Mouse (Mus musculus): ENCODE data around the gene Slc4a1ap. TPM values are rescaled to one million over a fixed set of nuclear protein-coding genes. Genes with fewer than 3 reads are reported as not detected.

Slc4a1ap gene
- total RNA-seq, 1 experiment: 30.2 TPM

DNA sequence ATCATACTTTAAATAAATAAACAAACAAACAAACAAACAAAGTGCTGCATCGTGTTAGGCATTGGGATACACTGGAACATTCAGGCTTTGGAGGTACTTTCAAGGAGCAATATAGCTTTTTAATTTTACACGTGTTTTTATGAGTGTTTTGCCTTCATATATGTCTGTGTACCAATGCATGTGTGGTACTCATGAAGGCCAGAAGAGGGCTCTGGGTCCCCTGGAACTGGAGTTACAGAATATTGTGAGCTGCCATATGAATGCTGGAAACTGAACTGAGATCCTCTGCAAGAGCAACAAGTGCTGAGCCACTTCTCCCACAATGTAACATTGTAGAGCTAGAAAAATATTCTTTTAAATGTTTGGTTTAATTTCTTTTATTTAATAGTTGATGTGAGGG is 8.4 kb downstream of the Slc4a1ap start:
- Histone ChIP-seq H3K4me1 (ENCODE audit: control insufficient read depth in 2 of 2, insufficient read depth in 2 of 2, low read length in 2 of 2, poor library complexity in 1 of 2) (no peaks in the 10 kb centered on the region), H3K27ac (ENCODE audit: insufficient read depth, low read depth, low read length, poor library complexity, severe bottlenecking) (no peak overlapping the region), H3K4me3 (ENCODE audit: insufficient read depth in 1 of 2, low read depth in 1 of 2, low read length in 2 of 2, poor library complexity in 1 of 2, severe bottlenecking in 1 of 2) (no peak overlapping the region), H3K9ac (ENCODE audit: insufficient read depth, low read depth, low read length, poor library complexity, severe bottlenecking) (no peak overlapping the region), H3K9me3 (ENCODE audit: control insufficient read depth, insufficient read depth, low read depth, low read length) (no peaks in the 10 kb centered on the region), H3K36me3 (ENCODE audit: control insufficient read depth, insufficient read depth, low read length, poor library complexity, severe bottlenecking) (peaks cover 20% of the 10 kb centered on the region)
- TF ChIP-seq HCFC1 (IDR thresholded peaks at IDR 0.05; ENCODE audit: borderline replicate concordance, insufficient read depth, low read length) (no peak), CHD2 (IDR thresholded peaks at IDR 0.05; ENCODE audit: low read depth, low read length) (no peak), ZNF384 (IDR thresholded peaks at IDR 0.05; ENCODE audit: low read depth, low read length) (no peak), ZC3H11A (IDR thresholded peaks at IDR 0.05; ENCODE audit: borderline replicate concordance, low read depth, low read length) (no peak), MAFK (IDR thresholded peaks at IDR 0.05; ENCODE audit: insufficient read depth, low read depth, low read length) (no peak)
- in situ Hi-C loops (cut with MboI; ENCODE audit: low sequenced_read_pairs in 2 of 2, unreplicated experiment in 2 of 2): no loop called here
- no peak for DNase-seq (ENCODE audit: low read depth, low spot score)

DNA sequence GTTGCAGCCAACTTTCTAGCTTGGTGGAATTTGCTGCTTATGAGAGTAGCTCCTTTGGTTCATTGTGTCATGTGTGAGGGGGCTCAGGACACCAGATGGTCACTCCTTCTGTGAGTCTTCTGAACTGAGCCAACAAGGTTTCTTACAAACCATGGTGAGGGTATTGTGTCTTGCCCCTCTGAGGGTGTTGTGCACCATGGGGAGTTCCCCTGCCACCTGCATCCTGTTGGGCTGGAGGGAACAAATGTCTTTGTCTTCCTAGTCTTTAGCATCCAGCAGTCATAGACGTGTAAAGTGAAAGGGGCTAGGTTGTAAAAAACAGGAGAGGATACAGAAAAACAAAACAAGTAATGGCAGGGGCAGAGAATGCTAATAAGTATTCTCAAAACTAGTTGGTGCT is 32.6 kb downstream of the Slc4a1ap start:
- peaks cover 3 to 22% of the 10 kb centered on the region in 2 experiments; a peak in 2 of 4 replicates for H3K4me1 ChIP-seq (ENCODE audit: control insufficient read depth in 2 of 2, insufficient read depth in 2 of 2, low read length in 2 of 2, poor library complexity in 1 of 2)
- H3K9ac ChIP-seq (ENCODE audit: insufficient read depth, low read depth, low read length, poor library complexity, severe bottlenecking): no peak overlapping the region
- in situ Hi-C loops (cut with MboI; ENCODE audit: low sequenced_read_pairs in 2 of 2, unreplicated experiment in 2 of 2): no loop called here
- H3K9me3 ChIP-seq (ENCODE audit: control insufficient read depth, insufficient read depth, low read depth, low read length): no peaks in the 10 kb centered on the region
- peaks cover 8% of the 10 kb centered on the region; the same call in 1 of the 2 replicates for H3K36me3 ChIP-seq (ENCODE audit: control insufficient read depth, insufficient read depth, low read length, poor library complexity, severe bottlenecking)
- TF ChIP-seq ZC3H11A (IDR thresholded peaks at IDR 0.05; ENCODE audit: borderline replicate concordance, low read depth, low read length): no peak
- TF ChIP-seq MAFK (IDR thresholded peaks at IDR 0.05; ENCODE audit: insufficient read depth, low read depth, low read length): no peak
- TF ChIP-seq HCFC1 (IDR thresholded peaks at IDR 0.05; ENCODE audit: borderline replicate concordance, insufficient read depth, low read length): no peak
- no peak for TF ChIP-seq ZNF384 (IDR thresholded peaks at IDR 0.05; ENCODE audit: low read depth, low read length)
- TF ChIP-seq CHD2 (IDR thresholded peaks at IDR 0.05; ENCODE audit: low read depth, low read length): no peak
- H3K27ac ChIP-seq (ENCODE audit: insufficient read depth, low read depth, low read length, poor library complexity, severe bottlenecking): no peak overlapping the region; the same call in 1 of the 2 replicates
- DNase-seq (ENCODE audit: low read depth, low spot score): no peak
- H3K4me3 ChIP-seq (ENCODE audit: insufficient read depth in 1 of 2, low read depth in 1 of 2, low read length in 2 of 2, poor library complexity in 1 of 2, severe bottlenecking in 1 of 2): no peak overlapping the region

DNA sequence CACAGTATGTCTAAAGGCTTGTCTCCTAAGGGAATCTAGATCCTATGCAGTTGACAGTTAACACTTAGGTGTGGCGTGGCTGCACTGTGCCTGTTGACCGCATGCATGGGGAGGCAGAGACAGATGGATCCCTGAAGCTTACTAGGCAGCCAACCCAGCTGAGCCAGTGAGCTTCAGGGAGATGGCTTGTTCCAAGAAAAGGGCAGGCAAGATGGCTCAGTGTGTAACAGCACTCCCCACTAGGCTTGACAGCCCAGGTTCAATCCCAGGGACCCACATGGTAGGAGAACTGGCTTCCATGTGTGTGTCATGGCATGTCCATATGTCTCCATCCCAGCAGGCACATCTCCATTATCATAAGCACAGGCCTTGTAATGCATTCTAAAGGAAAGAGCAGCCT is 33.6 kb downstream of the Slc4a1ap start:
- Histone ChIP-seq H3K9ac (ENCODE audit: insufficient read depth, low read depth, low read length, poor library complexity, severe bottlenecking) (no peak overlapping the region), H3K36me3 (ENCODE audit: control insufficient read depth, insufficient read depth, low read length, poor library complexity, severe bottlenecking) (peaks cover 8% of the 10 kb centered on the region; the same call in 1 of the 2 replicates), H3K4me3 (ENCODE audit: insufficient read depth in 1 of 2, low read depth in 1 of 2, low read length in 2 of 2, poor library complexity in 1 of 2, severe bottlenecking in 1 of 2) (no peak overlapping the region), H3K27ac (ENCODE audit: insufficient read depth, low read depth, low read length, poor library complexity, severe bottlenecking) (no peak overlapping the region), H3K9me3 (ENCODE audit: control insufficient read depth, insufficient read depth, low read depth, low read length) (no peaks in the 10 kb centered on the region), H3K4me1 (ENCODE audit: control insufficient read depth in 2 of 2, insufficient read depth in 2 of 2, low read length in 2 of 2, poor library complexity in 1 of 2) (peaks cover 3 to 27% of the 10 kb centered on the region in 2 experiments; a peak in 2 of 4 replicates)
- DNase-seq (ENCODE audit: low read depth, low spot score): no peak
- in situ Hi-C loops (cut with MboI; ENCODE audit: low sequenced_read_pairs in 2 of 2, unreplicated experiment in 2 of 2): no loop called here
- TF ChIP-seq MAFK (IDR thresholded peaks at IDR 0.05; ENCODE audit: insufficient read depth, low read depth, low read length) (no peak), HCFC1 (IDR thresholded peaks at IDR 0.05; ENCODE audit: borderline replicate concordance, insufficient read depth, low read length) (no peak), ZNF384 (IDR thresholded peaks at IDR 0.05; ENCODE audit: low read depth, low read length) (no peak), ZC3H11A (IDR thresholded peaks at IDR 0.05; ENCODE audit: borderline replicate concordance, low read depth, low read length) (no peak), CHD2 (IDR thresholded peaks at IDR 0.05; ENCODE audit: low read depth, low read length) (no peak)

DNA sequence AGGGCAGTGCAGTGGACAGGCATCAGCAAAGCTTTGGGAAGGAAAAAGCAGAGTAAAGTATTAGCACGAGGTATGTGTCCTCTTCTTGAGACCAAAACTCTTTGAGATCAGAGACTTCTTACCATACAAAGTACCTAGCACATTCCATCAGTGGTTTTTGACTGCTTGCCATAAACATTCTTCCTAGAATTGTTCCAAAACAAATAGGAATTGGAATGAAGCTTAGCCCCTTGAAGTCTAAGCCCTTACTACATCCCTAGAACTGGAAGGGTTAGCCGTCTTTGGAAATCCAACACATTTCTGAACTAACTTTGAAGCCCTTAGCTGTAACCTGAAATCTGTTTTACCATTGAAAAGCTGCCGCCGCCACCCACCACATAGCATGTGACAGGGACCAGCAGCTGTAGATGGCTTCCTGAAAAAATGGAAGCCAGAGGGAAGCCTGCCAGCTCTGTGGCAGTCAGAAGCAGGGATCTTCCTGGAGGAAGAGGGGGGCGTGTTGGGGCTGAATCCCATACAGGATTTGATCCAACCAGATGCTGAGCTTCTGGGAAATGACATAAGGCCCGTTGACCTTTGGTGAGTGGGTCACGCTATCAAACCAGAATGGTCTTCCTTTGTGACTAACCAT is 35.4 kb downstream of the Slc4a1ap start:
- DNase-seq (ENCODE audit: low read depth, low spot score): no peak
- H3K36me3 ChIP-seq (ENCODE audit: control insufficient read depth, insufficient read depth, low read length, poor library complexity, severe bottlenecking): peaks cover 4% of the 10 kb centered on the region; the same call in 1 of the 2 replicates

More for the DNA sequence above, 35.4 kb downstream of the Slc4a1ap start:
- Histone ChIP-seq H3K27ac (ENCODE audit: insufficient read depth, low read depth, low read length, poor library complexity, severe bottlenecking) (no peak overlapping the region), H3K9me3 (ENCODE audit: control insufficient read depth, insufficient read depth, low read depth, low read length) (no peaks in the 10 kb centered on the region), H3K9ac (ENCODE audit: insufficient read depth, low read depth, low read length, poor library complexity, severe bottlenecking) (no peak overlapping the region), H3K4me1 (ENCODE audit: control insufficient read depth in 2 of 2, insufficient read depth in 2 of 2, low read length in 2 of 2, poor library complexity in 1 of 2) (peaks cover 3 to 27% of the 10 kb centered on the region in 2 experiments; a peak in 2 of 4 replicates), H3K4me3 (ENCODE audit: insufficient read depth in 1 of 2, low read depth in 1 of 2, low read length in 2 of 2, poor library complexity in 1 of 2, severe bottlenecking in 1 of 2) (no peak overlapping the region)
- in situ Hi-C loops (cut with MboI; ENCODE audit: low sequenced_read_pairs in 2 of 2, unreplicated experiment in 2 of 2): no loop called here
- TF ChIP-seq MAFK (IDR thresholded peaks at IDR 0.05; ENCODE audit: insufficient read depth, low read depth, low read length) (no peak), ZNF384 (IDR thresholded peaks at IDR 0.05; ENCODE audit: low read depth, low read length) (no peak), ZC3H11A (IDR thresholded peaks at IDR 0.05; ENCODE audit: borderline replicate concordance, low read depth, low read length) (no peak), CHD2 (IDR thresholded peaks at IDR 0.05; ENCODE audit: low read depth, low read length) (no peak)
